Mouse (Mus musculus): ENCODE data around the gene Lmf1.

The Lmf1 gene

GRCm38 (mm10) chr17:25709994-25710393 is 131.1 kb downstream of the Lmf1 start:
- no peak for DNase-seq (ENCODE audit: low spot score)

- no peak for DNase-seq (ENCODE audit: low spot score)
Observed at GRCm38 (mm10) chr17:25711136-25711535, 132.3 kb downstream of the Lmf1 start.
